Mouse (Mus musculus) lung, postnatal 36 days (tissue): Measurements from ENCODE around the gene Tbc1d7.
A peak's percentile ranks its signal among the peaks of the same experiment; 100 is the strongest.

ENCODE experiments used
- DNase-seq: peaks from one replicate; pipeline ENCODE4 v3.0.0; 2022; ENCODE audit warnings: mixed read lengths

Tbc1d7 gene

GRCm38 (mm10) chr13:43132859-43133258, 38.4 kb downstream of the Tbc1d7 start:
- peak; percentile 6 for DNase-seq

- peak; percentile 6 for DNase-seq
These were observed 39.5 kb downstream of the Tbc1d7 start for GRCm38 (mm10) chr13:43131741-43132191.

DNA sequence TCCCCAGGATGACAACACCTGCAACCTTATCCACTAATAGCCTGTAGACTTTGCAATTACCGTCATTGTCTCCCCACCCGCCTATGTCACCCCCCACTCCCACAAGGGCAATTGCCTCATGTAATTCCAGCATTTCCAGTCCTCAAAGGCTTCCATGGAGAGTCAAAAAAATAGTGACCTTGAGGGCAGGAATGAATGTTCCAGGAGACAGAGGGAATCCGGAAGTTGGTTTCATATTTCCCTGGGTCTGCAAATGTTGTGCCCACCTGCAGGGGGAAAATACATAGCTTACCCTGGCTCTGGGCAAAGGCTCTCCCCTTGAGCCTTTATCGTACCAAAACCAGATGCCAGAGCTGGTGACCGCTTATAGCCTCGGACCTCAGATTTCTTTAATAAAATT, 41.1 kb downstream of the Tbc1d7 start:
- DNase-seq: no peak

- DNase-seq: no peak
These were observed 46.6 kb downstream of the Tbc1d7 start for GRCm38 (mm10) chr13:43124683-43125074.

DNA sequence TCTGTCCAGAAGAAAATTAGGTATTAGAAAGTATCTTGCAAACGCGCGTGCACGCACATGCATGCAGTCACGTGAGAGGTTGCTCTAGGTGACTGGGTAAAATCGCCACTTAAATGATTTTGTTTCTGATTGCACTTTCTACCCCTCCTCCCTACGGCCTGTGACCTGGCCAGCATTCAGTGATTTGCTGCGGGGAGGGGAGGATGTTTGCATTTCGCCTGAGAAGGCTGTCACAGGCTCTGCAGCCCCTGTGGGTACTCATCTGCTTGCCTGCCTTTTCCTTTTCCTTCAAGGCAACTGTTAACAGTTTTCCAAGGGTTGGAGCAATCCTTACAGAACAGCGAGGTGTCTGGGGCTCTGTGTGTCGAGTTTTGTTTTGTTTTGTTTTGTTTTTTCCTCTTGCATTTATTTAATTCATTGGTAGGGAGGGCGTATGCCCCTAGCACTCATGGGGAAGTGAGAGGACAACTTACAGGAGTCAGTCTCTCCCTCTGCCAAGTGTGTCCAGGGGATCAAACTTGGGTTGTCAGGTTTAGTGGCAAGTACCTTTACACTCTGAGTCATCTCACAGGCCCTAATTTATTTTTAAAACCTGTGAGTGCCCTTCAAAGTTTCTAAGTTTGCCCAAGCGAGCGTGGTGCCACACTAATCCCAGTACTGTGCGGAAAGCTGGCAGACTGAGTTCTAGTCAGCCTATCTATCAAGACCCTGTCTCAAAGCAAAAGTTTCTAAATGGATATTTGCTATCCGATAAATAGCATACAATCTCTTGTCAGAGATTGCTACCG, 47.2 kb downstream of the Tbc1d7 start:
- DNase-seq: no peak

GRCm38 (mm10) chr13:43122306-43123070, 48.8 kb downstream of the Tbc1d7 start:
- no peak for DNase-seq

- DNase-seq: no peak
These were observed 58.2 kb downstream of the Tbc1d7 start for GRCm38 (mm10) chr13:43113141-43113540.

- no peak for DNase-seq
These were observed 58.6 kb downstream of the Tbc1d7 start for GRCm38 (mm10) chr13:43112707-43113106.

GRCm38 (mm10) chr13:43112280-43112679, 59.0 kb downstream of the Tbc1d7 start:
- DNase-seq: no peak

DNA sequence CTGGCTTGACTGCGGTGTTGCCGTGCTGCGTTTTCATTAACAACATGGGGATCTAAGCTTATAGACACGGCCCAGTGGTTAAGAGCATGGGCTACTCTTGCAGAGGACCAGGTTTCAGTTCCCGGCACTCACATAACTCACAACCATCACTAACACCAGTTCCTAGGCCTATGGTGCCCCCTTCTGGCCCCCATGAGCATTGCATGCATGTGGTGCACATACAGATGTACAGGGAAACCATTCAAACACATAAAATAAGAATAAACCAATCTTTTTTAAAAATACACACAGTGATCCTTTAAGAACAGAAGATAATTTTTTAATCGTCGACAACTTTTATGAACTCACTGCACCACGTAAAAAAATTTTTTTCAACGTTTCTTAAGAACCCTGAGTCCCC, 66.8 kb downstream of the Tbc1d7 start:
- no peak for DNase-seq

- no peak for DNase-seq
These were observed 68.4 kb downstream of the Tbc1d7 start for GRCm38 (mm10) chr13:43102943-43103342.
